Mouse (Mus musculus) neutrophil, adult 5-6 weeks (primary cell): ENCODE measurements at regions not wholly inside any gene's neighbourhood (a gene's known extent, or its start where the extent isn't known, plus 50 kb on each side); places are given as distances from the start of the nearest gene placed in this dataset.
"Not testable (repeated sequence)": the region's sequence is repeated elsewhere in the genome, so short reads cannot be mapped to it uniquely, and the experiment has no call there.

ENCODE experiments used
- ATAC-seq: fragments of 151-379, 151-347 bp; 2 replicates; pipeline ENCODE4 v1.8.0; 2017; ENCODE audit warnings: mild to moderate bottlenecking, moderate TSS enrichment; ENCODE audit not compliant: insufficient number of reproducible peaks, poor library complexity, low FRiP score, severe bottlenecking; ENCODE audit errors: extremely low read depth

DNA sequence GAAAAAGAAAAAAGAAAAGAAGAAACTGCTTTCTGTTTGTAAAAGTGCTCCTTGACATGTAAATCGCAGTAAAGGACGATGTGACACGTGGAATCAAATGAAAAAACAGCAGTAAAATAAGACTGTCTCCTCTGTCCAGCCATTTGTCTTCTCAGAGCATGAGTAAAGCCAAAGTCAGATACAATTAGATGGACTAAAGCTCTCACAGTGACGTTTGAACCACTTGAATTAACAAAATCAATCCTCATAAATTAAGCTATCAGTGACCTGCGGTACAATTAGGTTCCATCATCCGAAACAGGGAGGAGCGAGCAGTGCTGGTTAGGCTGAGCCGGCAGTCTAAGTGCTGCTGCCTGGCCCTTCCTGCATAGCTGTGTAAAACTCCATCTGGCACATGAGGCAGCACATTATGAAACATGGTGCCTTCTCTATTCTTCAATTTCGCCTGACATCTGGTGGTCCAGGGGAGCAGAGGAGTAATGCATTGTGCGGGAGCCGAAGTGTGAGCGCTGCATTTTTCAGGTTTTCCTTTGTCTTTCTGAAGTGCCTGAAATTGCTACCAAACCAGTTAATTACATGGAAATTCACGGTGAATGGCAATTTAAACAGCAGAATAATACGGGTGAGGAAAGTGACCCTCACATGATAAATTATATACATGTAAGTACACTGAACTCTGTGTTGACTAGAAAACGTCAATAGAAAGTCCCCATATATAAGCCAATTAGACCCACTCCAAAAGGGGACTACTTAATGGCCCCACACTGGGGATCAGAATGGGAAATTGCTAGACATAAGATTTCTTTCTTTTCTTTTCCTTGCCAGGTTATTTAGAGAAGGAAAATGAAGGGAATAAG is 118.1 kb downstream of the Mmrn1 start:
- no peak for ATAC-seq

DNA sequence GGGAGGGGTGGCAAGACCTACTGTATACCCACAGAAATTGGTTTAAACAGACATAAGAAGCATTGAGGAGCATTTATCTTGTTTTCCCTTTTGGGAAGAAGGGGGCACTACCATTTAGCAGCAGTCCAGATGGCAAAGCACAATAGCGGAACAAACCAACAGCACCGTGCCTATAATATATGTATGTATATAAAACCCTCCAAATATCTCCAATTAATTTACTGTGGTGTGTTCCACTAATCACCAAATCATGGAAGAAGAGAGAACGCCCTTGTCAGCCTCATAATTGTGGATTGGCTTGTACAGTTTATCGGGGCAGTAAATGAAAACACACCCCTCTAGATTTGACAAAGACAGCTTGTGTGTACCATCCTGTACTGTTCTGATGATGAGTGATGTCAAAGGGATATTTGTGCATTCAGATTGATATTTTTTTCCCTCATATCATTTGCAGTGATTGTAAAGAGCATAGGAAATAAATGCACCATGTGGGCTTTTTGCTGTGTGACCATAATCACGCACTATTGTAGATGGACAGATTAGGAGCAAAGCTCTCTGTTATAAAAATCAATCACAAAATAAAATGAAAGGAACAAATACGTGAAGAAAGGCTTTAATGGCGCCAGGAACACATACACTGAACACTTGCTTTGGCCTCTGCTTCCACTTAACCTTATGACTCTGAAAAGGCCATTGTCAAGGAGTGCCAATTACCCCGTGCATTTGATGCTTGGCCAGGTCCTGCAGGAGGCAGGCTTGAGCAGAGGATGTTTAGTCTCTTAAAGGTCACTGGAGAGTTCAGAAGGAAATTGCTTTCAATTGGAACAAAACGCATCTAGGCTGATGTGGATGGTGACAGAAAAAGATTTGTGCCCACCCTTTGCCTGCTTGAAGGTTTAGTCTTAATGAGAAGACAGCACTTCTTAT is 119.0 kb downstream of the Mmrn1 start:
- no peak for ATAC-seq

DNA sequence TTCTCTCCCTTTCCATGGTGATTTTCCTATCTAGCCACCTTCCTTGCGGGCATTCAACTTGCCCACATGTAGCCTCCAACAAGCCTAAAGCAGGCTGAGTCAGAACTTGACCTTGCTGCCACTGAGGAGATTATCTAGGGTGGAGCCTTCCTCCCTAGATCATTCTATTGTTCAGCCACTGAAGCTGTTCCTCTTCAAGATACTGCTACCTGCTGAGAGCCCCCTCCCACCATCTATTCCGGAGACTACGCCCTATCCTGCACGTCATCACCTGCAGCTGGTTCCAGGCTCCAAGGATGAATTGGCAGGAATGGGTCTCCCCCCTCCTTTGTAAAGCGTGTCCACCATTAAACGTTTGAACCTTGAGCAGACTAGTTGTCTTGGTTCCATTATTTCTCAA is 122.9 kb downstream of the Mmrn1 start:
- not testable (repeated sequence) for ATAC-seq

DNA sequence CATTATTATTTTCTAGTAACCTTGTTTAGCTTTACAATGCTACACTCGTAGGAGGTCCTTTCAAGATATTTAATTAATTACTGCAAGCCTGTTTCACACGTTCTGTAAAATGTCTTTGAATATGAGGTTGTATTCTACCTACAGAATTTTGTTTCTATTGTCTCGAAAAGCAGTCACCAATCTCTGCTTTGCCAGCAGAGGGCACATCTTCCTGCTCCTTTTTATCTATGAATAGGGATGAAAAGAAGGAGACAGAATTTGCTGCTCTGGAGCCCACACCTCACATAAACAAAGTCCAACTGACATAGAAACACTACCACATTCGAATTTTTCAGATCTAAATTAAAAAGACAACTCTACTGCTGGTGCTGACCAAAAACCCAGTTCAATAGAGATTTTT is 117.0 kb upstream of the Ccser1 start:
- ATAC-seq = no peak

DNA sequence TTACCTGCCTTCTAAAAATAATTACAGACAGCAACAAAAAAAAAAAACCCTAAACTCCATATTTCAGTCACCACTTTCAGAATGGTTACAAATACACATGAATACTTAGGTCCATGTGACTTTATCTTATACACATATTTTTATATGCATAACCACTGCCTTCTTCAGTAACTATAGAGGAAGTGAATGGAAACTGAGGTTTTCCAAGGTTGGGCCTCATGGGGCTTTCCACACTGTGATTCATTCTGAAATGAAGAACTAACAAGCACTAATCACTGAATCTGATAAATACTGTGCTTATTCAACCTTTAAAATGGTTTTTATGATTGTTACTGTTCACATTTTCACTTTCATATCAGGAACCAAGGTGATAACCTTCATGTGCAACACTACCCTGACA is 114.4 kb upstream of the Ccser1 start:
- peak; percentile 55; the same call in 1 of the 2 replicates for ATAC-seq

DNA sequence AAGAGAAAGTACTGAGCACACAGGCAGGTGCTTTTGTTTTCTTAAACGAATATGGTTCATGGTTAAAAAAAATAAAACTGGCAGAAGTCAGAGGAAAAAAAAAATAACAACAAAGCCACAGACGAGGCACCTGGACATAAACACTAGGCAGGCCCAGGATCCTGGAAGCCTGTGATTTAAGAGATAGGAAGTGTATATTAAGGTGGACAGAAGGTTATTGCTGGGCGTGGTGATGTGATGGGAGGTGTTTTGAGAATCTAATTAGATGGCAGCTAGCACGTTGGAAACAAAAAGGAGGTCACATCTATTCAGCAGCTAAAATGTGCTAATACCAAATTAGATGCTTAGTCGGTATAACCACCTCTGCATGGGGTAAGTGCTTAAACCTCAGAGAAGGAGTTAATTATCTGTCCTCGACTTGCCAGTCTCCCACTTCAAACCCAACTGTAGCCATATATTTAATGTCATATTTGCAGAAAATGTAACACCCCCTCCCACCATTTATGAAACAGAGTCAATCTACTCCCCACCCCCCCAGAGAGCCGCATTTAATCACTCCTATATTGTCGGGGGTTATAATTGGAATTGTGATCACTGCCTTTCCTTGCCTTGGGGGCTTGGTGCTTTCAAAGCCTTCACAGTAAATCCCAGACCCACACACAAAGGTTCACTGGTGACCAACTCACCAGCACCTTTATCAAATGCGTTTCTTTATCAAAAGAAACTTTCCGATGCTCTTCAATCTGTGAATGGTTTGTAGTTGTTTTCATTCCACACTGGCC is 113.4 kb upstream of the Ccser1 start:
- ATAC-seq = no peak

DNA sequence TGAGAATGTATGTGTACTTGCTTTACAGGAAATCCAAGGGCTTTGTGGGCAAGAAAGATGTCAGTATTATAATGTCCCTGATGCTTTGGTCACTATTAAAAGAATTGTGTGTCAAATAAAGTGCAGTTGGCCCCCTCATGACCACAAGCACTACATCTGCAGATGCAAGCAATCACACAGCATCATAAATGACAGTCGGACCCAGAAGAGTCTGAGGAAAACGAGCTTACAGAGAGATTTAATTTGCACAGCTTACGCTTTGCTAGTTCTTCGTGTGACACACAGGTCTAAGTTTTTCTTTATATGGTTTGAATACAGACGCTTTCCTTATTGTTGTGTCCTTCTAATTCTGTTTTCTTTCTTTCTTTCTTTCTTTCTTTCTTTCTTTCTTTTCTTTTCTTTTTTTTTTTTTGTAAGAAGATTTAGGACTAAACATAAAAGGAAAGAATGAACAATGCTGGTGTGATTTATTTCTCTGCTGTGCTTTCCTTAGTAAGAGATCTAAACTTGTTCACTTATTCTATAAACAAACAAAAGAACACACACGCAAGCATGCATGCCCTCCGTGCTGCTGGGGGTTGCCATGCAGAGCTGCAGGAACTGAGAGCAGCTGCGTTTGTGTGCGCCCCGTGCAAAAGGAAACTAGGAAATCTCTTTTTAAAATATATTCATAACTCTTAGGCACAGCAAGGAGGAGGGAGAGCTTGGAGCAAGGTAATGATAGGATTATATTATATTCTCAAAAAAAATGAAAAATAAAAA is 112.6 kb upstream of the Ccser1 start:
- no peak for ATAC-seq

DNA sequence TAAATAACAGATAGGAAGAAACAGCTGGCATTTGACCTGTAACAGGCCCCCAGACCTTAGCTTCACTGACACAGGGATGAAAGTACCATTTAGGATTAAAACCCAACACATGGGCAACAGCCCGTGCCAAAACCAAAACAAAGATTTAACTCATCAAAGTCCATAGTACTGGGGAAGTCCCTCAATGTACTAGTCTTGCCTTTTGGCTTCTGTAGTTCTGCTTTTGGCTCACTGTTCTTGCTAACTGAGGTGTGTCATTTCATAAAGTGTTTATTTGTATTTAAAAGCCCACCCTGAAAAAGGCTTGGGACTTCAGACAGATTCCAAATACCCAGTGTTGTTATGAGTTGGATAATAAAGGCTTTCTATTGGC is 112.0 kb upstream of the Ccser1 start:
- peak; percentile 57; the same call in 1 of the 2 replicates for ATAC-seq

DNA sequence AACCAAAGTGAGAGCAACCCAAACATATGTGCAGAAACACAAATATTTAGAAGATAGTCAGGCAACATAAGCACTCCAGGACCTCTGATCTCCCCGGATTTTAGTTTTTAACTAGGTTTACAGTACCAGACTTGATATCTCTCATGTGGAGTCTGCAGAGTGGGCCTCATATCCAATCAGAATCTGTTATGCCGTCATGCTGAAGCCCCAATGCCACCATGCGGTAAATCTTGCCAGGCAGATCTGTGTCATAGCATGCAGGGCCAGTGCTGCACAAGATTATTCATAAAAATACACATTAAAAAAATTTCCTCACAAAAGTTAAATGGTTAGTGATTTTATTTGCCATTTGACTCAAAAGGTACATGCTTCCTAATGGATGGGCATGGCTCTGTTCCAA is 106.9 kb upstream of the Ccser1 start:
- no peak for ATAC-seq

DNA sequence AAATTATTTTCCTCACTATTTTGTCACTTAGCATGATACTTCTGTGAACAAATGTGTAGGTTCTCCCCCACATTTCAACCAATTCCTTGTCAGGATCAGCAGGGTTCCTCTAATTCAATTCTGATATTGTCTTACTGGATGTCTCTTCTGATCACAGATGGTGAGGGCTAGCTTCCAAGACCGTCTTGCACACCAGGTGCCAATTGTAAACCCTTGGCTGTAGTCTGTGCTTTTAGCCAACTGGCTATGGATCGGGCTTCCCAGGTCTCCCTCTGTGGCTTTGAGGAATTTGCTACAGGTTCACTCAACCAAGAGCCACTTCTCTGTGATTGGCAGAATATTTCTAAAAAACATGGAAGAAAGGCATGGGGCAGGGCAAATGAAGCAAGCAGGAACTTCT is 106.3 kb upstream of the Ccser1 start:
- ATAC-seq = no peak

DNA sequence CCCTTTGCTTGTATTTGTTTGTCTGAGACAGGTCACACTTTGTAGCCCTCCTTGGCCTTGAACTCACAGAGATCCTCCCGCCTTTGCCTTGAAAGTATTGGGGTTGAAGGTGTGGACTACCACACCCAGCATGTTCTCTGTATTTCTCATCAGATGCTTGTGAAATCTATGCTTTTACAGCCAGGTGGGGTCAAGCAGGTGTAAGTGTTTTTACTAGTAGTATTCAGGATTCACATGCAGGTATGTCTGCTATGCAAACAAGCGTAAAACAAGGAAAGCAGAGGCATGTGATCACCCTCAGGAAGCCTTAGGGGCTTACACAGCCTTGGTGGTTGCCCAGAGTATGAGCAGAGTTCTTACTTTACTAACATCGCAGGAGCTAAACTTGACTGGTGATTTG is 105.4 kb upstream of the Ccser1 start:
- ATAC-seq = no peak

DNA sequence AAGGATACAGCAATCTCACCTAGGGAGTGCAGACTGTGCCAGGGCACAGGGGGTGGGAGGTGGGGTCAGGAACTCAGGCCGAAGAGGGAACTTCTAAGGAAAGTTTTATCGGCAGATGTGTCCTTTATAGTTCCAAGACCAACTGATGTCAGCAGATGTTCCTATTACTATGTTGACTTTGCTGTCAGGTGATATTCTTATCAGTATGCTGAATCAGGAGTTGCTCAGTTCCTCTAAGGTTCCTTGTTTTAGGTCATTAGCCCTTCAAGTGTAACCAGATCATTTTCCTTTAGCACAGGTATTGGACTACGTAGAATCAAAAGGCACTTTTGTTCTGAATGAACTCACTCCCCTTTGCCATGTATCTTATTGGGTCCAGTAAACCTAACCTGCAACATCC is 101.6 kb upstream of the Ccser1 start:
- no peak for ATAC-seq

DNA sequence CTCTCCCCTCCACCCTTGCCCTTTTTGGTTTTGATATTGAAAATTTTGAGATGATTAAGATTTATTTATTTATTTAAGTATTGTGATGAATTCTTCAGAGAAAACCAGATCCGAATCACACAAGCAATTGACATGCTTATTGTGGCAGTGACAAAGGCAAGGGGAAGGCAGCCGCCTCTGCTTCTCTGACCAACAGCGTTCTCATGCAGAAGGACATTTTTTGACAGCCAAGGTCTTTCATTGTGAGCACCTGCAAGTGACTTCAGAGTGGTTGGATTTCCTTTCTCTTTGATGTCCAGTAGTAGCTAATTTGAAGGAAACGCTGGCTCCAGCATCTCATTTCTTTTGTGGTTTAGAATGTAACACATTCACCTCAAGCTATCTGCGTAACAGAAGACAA is 99.5 kb upstream of the Ccser1 start:
- ATAC-seq = no peak

DNA sequence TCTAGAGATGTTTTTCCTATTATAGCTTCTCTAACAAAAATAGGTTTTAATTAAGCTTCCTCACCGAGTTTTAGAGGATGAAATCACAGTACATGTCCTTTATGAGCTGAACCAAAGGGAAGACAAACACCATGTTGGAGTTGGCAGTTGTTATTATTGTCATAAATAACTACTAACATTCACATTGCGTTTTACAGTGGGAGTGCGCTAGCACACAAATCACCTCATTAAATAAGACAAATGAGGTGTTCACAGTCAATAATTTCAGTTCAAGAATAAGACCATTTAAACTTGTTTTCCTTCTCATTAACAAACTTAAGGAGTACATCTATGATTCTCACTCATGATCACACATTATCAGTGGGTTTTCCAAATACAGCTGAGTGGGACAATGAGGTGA is 96.8 kb upstream of the Ccser1 start:
- no peak for ATAC-seq

DNA sequence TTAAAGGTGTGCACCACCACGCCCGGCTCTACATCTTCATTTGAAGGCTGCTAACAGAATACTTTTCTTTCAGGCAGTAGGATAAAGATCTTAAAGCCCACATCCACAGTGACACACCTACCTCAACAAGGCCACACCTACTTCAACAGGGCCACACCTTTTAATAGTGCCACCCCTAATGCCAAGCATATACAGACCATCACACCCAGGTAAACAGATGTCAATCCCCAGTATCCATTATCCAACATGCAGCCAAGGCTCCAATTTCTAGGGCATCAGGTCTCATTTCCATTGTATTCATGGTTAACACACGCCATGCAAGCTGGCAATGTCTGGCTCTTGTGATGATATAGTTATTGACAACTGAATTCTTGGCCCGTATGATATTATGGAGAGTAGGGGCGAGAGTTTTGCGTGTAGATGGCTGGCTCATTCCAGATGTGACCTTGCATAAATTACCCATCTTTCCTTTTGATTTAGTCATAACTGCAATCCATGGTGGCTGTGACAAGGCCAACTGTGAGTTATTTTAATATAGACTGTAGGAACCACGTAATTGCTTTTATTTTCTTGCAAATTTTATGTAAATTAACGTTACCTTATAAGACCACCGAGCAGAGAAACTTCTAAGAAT is 80.7 kb upstream of the Ccser1 start:
- no peak for ATAC-seq

DNA sequence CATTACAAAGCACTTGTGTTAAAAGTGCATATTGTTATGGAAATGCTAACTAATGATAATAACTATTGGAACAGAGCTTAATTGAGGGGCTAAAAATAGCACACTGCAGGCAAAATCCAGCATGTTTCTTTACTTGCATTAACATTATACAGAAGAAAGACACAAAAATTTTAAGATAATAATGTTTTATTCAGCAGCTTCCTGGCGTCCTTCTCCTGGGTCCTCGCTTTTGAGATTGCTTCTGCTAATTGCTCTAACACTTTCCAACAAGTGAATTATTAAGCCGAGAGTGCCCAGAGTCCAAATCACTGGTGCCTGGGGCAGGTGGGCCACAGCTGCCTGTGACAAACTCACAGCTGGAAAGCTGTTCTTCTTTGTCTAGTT is 80.2 kb upstream of the Ccser1 start:
- no peak for ATAC-seq

DNA sequence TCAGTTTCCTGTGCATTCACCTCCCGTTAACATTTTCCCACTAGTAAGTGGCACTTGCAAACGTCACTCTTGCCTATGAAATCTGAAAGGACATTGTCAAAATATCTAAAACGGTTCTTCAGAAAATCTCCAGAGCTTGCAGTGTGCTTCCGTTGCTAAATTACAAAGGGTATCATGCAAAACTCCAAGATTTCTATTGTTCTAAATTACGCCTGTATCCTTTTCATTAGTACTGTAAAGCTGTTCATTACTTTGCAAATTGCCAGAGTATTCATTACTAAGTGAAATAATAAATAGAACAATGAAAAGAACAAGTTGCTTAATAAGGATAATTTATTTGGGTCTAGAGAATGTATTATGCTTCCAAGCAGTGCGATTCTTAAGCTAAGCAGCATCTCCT is 78.2 kb upstream of the Ccser1 start:
- no peak for ATAC-seq

DNA sequence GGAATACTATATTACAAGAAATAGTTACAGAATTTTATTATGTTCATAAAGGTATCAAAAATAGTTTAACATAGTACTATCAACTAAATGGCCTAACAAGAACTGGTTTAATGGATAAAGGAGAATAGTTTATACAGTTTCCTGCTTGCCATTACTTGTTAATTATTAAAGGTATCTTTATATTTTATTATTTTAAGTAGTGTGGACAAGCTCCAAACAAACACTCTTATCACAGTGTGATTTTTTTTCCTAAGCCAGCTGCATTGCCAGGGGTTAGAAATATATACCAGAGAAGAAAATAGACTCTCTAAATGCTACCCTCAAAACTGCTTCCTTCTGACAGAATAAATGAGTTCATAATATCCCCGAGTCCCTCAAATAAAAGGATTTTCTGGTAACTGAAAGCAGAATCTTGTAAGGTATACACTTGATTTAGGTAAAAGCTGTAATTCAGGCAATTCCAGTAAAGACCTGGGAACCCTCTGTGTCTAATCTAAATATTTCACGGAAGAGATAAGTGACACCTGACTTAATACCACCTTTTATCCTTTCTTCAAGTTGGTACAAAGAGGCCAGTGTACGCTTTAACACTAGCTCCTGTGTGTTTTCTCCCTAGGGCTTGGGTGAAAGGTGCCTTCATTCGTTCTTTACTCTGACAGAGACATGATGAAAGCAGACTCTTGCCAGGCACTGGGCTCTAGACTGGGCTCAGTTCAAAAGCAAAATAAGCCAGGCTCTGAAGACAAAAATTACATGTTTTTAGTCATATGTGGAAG is 76.5 kb upstream of the Ccser1 start:
- ATAC-seq = no peak
